Mouse (Mus musculus): ENCODE data around the gene Serinc2.
"Not testable (repeated sequence)": the region's sequence is repeated elsewhere in the genome, so short reads cannot be mapped to it uniquely, and the experiment has no call there.

The Serinc2 gene

DNA sequence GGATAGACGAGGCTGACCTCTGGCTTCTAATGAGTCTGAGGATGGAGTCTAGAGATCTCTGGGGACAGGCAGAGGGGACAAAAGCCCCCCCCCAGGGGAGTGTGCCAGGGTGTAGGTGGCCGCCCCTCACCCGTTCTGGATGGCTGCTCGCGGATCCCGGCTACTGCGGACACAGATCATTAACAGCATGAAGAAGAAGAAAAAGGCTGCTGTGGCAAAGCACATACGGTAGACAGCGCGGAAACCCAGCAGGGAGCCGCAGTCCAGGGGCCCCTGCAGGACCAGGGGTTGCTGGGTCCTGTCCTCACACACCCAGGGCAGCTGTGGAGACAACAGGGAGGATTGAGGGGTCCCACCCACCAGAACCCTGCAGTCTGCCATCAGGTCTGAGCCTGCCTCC is 14.9 kb downstream of the Serinc2 start:
- in situ Hi-C loops (cut with MseI, MboI) = no loop called here

DNA sequence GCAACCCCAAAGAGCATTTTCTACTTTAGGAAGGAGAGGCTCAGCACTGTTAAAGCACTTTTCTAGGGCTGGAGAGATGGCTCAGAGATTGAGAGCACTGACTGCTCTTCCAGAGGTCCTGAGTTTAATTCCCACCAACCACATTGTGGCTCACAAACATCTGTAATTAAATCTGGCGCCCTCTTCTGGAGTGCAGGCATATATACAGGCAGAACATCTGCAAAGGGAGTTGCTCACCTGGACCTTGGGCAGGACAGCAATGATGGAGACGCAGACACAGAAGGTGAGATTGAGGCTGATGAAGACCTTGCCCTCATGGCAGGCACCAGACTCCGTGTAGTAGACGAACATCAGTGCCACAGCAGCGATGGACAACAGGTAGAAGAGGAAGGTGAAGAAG is 18.6 kb downstream of the Serinc2 start:
- in situ Hi-C loops (cut with MseI, MboI) = no loop called here

DNA sequence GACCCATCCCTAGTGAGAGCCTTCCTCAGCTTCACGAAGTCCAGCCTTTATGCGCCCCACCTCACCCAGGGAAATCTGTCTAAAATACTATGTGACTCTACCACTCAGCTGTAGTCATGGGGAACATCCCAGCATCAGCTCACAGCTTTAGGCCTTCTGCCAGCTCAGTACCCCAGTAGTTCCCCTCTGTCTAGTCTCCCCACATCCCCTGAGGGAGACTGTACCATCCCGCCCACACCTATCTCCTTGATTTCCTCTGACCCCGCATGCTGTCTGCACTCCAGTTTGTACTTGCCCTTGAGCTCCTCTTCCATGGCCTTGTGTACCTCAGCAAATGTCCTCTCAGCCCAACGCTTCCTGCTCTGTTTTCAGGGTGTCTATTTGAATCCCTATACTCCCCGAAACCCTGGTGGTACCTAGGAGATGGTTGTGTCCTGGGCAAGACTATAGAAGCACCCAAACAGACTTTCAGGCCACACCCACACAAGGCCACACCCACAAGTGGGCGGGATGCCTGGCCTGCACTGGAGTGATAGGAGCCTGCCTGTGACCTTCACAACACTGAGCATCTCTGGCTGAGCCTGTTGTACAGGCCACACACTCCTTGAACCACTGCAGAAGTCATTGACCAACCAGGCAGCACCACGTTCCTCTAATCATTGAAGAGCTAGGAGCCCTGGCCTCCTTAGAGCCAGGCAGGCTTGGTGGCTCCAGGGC is 26.4 kb downstream of the Serinc2 start:
- in situ Hi-C loops (cut with MseI, MboI) = no loop called here

DNA sequence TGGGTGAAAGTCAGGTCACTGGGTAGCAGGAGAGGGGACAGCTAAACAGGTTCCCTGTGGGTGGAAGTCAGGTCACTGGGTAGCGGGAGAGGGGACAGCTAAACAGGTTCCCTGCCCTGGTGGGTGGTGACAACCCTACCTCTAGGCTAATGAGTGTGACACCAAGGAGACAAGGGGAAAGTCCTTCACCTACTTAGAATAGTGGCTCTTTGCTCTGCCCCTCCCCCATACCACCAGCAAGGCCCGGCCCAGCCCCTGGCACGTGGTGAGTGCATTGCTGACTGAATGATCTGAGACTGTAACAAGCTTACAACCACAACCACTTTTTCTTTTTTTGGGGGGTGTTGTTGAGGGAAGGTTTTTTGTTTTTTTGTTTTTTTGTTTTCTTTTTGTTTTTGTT is 27.2 kb downstream of the Serinc2 start:
- in situ Hi-C loops (cut with MseI, MboI) = no loop called here

DNA sequence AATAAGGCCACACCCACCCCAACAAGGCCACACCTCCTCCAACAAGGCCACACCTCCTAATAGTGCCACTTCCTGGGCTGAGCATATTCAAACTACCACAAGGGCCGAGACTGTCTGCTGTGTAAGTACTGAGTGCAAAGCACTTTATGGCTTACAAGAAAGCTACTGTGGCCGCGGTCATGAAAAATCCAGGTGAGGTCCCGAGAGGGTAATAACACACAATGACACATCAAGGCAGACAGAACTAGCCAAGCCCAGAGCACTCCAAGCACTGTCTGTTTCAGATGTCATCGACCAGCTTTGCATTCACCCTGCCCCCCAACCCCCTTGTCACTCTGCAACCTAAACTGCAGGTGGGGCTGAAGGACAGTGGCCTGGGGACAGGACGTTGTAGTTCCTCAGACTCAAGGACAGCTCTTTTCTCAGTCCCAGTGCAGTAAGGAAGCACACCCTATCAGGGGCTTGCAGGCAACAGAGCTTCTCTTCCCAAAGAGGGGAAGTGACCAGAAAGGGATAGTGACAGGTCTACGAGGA is 27.8 kb downstream of the Serinc2 start:
- in situ Hi-C loops (cut with MseI, MboI) = no loop called here

DNA sequence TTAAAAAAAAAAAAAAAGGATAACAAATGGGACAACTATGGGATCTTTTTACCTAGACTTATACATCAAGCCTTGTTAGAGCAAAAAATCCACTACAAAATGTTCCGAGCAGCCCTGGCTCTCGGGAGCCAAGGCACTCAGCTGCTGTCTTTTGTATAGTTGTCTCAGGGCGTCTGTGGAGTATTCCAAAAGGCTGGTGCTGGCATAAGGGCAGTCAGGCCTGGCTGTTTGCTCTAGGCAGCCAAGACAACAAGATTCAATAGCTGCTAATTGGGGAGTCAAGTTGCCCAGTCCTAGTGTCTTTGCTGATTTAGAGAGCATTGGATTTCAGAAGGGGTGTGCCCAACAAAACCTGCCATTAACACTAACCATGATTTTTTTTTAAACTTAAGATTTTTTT is 30.4 kb downstream of the Serinc2 start:
- in situ Hi-C loops (cut with MseI, MboI) = no loop called here

DNA sequence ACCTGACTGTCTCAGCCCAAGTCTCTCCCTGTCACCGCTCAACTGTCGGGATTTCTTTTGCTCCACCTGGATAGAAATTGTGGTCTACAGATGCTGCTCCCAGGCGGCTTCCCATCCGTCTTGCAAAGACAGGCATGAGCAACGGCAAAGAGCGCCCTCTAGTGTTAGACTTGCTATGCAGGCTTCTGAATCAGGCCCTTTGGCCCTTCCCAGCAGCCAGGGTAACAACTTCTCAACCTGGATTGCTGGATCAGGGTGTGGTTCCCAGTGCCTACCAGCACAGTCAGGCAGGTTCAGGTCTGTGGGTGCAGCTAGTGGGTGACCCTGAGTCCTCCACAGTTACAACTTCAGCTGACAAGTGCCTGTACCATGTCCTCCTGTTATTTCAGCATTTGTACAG is 32.9 kb downstream of the Serinc2 start:
- in situ Hi-C loops (cut with MseI, MboI) = no loop called here

DNA sequence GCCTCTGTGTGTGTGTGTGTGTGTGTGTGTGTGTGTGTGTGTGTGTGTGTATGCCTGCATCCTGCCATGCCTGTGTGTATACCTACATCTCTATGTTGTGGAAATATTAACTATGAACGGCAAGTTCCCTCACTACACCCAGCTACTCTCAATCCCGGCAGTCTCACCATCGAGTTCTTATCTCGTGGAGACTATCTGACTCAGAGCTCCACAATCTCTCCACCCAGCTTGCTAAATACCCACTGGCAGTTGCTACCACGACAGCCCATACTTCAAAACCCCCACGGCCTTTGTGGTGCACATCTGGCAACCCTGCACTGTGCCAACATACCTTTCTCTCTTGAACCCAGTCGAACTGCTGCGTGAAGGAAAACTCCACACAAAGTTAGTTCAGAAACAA is 34.3 kb downstream of the Serinc2 start:
- in situ Hi-C loops (cut with MseI, MboI) = no loop called here

DNA sequence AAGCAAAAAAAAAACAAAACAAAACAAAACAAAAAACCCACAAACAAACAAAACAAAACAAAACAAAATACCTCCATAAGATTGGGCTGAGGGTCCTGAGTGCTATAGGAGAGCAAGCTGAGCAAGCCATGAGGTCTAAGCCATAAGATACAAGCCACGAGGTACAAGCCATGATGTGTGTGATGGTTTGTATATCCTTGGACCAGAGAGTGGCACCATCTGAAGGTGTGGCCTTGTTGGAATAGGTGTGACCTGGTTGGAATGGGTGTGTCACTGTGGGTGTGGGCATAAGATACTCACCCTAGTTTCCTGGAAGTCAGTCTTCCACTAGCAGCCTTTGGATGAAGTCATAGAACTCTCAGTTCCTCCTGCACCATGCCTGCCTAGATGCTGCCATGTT is 35.4 kb downstream of the Serinc2 start:
- in situ Hi-C loops (cut with MseI, MboI) = not testable (repeated sequence)

DNA sequence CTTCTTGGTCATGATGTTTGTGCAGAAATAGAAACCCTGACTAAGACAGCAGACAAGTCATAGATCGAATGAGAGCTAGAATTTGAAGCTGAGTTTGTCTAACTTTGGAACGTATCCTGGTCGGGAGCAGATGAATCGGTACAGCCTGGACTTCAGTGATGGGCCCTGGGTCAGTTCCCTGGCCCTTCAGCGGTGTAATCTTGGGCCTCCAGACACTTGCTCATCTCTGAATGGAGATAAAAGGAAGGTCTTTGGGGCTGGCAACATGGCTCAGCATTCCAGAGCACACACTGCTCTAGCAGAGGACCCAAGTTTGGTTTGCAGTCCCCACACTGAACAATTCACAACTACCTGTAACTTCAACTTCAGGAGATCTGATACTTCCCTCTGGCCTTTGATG is 36.0 kb downstream of the Serinc2 start:
- in situ Hi-C loops (cut with MseI, MboI) = no loop called here

DNA sequence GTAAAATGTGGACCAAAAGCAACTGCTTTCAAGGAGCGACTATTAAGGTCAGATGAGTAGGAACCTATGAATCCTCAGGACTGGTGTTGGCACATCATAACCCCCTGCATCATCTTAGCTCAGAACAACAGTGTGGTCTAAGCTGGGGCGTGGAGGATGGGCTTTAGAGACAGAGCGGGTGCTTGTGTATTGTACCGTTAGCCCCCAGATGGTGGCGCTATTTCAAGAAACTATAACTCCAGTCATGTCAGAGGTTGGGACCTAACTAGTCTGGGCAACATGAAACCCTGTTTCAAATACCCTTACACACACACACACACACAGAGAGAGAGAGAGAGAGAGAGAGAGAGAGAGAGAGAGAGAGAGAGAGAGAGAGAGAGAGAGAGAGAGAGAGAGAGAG is 38.3 kb downstream of the Serinc2 start:
- in situ Hi-C loops (cut with MseI, MboI) = no loop called here

DNA sequence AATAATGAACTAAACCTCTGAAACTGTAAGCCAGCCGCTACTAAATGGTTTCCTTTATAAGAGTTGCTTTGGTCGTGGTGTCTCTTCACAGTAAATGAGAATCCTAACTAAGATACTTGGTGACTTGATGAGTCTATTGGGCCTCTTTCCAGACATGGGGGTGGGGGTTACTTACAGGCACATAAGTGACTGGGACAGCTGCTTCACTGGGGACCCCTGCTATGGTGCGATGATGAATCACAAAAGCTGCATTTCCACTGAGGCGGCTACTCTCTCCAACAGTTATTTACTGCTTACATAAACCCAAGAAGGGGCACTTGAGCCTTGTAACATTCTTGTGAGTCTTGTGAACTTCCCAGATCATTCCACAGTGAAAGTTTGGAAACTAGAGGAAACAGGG is 41.4 kb downstream of the Serinc2 start:
- in situ Hi-C loops (cut with MseI, MboI) = no loop called here

DNA sequence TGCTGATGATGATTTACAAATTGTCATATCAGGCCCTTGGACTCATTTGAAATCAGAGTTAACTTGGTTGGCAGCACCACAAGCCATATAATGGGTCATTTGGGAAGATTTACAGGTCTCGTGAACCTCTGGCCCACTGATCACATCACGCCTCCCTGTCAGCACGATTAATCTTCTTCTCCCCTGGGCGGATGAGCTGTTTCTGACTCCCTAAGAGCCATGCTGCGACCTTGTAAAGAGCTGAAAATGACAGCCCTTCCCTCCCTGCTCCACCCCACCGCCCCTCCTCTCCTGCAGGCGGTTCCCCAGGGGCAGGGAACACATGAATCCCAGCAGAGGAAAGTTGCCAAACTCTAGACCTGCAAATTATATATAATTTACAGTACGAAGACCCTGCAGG is 42.6 kb downstream of the Serinc2 start:
- in situ Hi-C loops (cut with MseI, MboI) = no loop called here

DNA sequence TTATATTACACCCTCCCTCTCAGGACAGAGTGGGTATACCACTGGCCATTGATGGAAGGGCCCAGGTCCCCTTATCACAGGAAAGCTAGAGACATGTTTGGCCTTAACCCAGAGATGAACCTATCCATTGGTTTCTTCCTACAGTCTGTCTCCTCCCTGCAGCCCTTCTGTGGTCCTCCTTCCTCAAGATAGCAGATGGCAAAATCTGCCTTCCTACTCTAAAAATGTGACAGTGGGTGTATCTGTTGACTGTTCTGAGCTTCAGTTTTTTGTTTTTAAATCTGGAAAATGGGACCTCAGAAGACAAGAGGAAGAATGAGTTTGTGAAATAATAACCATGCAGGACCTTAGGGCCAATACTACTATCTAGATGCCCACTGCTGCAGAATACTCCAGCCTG is 54.9 kb downstream of the Serinc2 start:
- in situ Hi-C loops (cut with MseI, MboI) = no loop called here

DNA sequence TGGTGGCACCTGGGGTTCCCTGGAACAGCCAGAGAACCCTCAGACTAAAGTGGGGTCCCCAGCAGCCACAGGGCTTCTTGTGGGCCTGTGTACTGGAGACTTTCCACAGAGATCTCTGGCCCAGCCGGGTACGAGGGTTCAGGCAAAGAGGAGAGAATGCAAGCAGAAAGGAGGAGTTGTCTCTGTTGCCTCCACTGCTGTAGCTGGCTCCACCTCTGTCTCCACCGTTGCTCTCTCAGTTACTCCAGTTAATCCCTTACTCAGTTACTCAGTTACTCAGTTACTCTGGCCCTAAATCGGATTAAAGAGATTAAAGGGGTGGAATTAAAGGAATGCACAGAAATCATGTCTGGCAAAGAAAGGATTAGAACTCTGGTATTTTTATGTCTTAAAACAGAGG is 56.8 kb downstream of the Serinc2 start, which contains the start of gene Gm853:
Gm853 (minus strand) TSS at position 223 of the 400 bp plus-strand sequence.
- in situ Hi-C loops (cut with MseI, MboI) = no loop called here

DNA sequence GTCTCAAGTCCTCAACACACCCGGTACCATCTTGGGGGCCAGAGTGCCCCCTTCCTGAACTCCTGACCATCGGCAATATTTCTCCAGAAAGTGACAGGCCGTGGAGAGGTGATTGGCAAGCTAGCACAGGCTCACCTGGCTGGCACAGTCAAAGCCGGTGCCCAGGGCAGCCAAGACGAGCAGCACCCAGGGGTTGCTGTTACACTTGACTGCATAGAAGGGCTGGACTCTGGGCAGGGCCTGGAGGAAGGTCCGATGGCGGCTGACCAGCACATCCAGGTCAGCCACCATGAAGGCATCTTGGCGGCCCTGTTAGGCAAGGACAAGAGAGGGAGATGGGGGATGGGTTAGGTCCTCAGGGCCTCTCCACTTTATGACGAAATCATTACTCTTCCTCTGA is 58.8 kb downstream of the Serinc2 start:
- in situ Hi-C loops (cut with MseI, MboI) = no loop called here

DNA sequence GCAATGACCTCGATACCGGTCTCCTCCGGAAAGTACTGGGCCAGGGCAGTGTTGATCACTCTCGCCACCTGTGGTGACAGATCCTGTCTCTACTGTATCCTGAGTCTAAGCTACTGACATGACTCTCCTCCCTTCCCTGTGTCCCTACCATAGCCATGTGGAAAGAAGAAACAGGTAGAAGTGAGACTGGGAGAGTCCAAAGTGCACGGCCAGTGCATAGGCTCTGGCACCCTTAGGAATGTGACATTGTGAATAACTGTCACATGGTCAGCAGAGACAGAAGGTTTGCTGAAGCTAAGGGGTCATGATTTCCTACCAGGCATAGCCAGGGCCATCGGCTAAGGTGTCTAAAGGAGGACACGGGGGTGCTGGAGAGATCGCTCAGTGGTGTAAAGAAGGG is 63.6 kb downstream of the Serinc2 start:
- in situ Hi-C loops (cut with MseI, MboI) = no loop called here

DNA sequence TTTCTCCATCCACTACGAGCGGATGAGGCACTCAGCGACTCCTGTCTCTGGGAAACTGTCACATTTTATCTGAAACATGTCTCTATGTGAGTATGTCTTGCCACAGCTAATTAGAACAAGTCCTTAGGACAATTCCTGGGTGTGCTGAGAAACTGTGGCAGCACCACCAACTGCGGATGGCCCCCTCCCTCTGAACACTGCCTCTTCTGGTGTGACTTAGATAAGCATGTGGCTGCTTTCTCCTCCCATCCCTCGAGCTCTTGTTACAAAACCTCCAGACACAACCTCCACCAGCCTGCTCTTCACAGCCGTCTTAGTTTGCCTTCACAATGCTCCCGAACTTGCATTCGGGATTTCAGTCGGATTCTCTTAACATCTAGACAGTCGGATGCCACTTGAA is 65.1 kb downstream of the Serinc2 start:
- in situ Hi-C loops (cut with MseI, MboI) = no loop called here

DNA sequence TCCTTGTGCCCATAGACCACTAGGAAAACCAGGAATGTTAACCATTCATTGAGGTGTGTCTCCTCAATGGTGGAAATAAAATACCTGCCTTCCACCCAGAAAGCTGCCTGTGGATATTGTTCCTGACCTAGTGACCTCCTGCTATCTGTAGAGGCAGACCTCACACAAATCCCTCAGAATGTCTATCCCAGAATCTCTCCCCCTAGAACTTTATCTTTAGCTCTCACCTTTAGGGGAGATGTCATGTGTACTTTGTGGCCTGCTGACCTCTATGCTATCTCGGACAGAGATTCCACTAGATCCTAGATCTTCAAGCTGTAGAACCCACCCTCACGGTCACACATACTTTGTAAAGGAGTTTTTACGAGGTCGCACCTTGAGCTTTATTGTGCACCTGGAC is 65.8 kb downstream of the Serinc2 start:
- in situ Hi-C loops (cut with MseI, MboI) = no loop called here

DNA sequence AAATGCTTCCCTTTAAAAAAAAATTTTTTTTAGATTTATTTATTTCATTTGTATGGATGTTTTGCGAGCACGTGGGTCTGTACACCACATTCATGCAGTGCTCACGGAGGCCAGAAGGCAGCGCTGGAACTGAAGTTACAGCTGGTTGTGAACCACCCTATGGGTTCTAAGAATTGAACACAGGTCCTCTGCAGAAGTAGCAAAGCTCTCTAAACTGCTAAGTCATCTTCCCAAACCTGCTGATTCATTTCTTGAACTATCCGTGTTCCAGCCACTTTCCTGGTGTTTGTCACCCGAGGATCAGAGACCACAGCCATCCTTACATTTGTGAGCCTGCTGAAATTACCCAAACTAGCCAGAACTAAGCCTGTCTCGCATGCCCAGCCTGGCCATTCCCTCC is 66.6 kb downstream of the Serinc2 start:
- in situ Hi-C loops (cut with MseI, MboI) = no loop called here

DNA sequence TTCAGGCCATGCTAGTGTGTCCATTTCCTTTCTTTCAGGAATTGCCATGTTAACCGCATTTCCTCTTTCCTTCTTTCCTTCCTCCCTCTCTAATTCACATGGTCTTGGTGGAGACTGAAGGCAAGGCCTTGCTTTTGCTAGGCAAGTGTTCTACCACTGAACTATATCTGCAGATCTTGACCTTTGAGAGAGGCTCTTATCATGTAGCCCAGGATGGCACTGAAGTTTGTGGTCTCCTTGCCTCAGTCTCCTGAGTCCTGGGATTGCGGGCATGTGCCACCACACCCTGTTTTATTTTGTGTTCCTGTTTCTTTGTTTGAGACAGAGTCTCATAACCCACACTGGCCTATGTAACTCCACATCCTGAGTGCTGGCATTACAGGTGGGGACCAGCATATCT is 67.1 kb downstream of the Serinc2 start:
- in situ Hi-C loops (cut with MseI, MboI) = no loop called here

All from mouse trophoblast stem cell (cell line).